Mouse (Mus musculus): ENCODE results near the gene Lcn11. TPM values are rescaled to one million over a fixed set of nuclear protein-coding genes. Genes with fewer than 3 reads are reported as not detected.
"Not testable (repeated sequence)": the region's sequence is repeated elsewhere in the genome, so short reads cannot be mapped to it uniquely, and the experiment has no call there.

Gene Lcn11
- polyA plus RNA-seq, 1 experiment, result not detected

DNA sequence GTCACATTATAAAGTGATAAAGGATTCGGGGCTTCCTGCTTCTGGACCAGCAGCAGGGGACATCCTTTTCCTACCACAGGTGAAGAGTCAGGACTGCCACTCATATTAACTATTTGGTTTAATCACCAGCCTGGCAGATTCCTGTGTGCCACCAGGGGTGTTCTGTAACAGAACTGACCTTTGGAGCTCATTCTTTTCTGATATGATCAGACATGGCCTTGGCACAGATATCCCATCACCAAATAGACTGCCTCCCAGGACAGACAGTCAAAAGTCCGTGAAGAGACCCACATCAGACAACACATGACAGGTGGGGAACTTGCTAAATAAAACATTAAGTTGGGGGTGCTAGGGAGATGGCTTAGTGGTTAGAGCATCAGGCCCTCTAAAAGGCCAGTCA lies 34.9 kb downstream of the Lcn11 start:
- Histone ChIP-seq H3K4me3 (ENCODE audit: low read depth, low read length) (no peak overlapping the region), H3K36me3 (ENCODE audit: control insufficient read depth, insufficient read depth, low read length, poor library complexity, severe bottlenecking) (no peaks in the 10 kb centered on the region), H3K4me1 (ENCODE audit: control insufficient read depth, insufficient read depth, low read length) (no peaks in the 10 kb centered on the region), H3K9ac (ENCODE audit: low read depth, poor library complexity, severe bottlenecking) (no peak overlapping the region), H3K27me3 (ENCODE audit: control insufficient read depth, insufficient read depth, low read length, poor library complexity, severe bottlenecking) (no peaks in the 10 kb centered on the region), H3K27ac (ENCODE audit: insufficient read depth, low read length) (no peak overlapping the region), H3K9me3 (replicated peaks; ENCODE audit: control insufficient read depth, insufficient read depth, low read length, poor library complexity, severe bottlenecking) (no peaks in the 10 kb centered on the region)
- TF ChIP-seq POLR2A (IDR thresholded peaks at IDR 0.05; ENCODE audit: insufficient read depth, low read length) (no peak), EP300 (IDR thresholded peaks at IDR 0.05; ENCODE audit: insufficient read depth, low read depth, low read length) (no peak), CTCF (IDR thresholded peaks at IDR 0.05; ENCODE audit: low read depth, low read length) (no peak)

DNA sequence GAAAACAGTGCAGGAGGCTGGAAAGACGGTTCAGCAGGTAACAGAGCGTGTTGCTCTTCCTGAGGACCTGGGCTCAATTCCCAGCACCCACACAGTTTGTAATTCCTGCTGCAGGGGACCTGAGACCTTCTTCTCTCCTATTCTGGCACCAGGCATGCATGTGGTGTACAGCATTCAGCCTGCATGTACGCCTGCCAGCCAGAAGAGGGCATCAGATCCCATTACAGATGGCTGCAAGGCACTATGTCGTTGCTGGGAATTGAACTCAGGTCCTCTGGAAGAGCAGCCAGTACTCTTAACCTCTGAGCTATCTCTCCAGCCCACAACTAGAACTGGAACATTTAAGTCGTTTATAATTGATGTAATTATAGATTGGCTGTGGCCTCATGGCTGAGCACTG lies 36.5 kb downstream of the Lcn11 start:
- no peak overlapping the region for H3K9ac ChIP-seq (ENCODE audit: low read depth, poor library complexity, severe bottlenecking)
- H3K27me3 ChIP-seq (ENCODE audit: control insufficient read depth, insufficient read depth, low read length, poor library complexity, severe bottlenecking), result no peaks in the 10 kb centered on the region
- H3K36me3 ChIP-seq (ENCODE audit: control insufficient read depth, insufficient read depth, low read length, poor library complexity, severe bottlenecking), result no peaks in the 10 kb centered on the region
- no peaks in the 10 kb centered on the region for H3K9me3 ChIP-seq (replicated peaks; ENCODE audit: control insufficient read depth, insufficient read depth, low read length, poor library complexity, severe bottlenecking)
- no peak overlapping the region for H3K27ac ChIP-seq (ENCODE audit: insufficient read depth, low read length)
- TF ChIP-seq EP300 (IDR thresholded peaks at IDR 0.05; ENCODE audit: insufficient read depth, low read depth, low read length) (no peak), CTCF (IDR thresholded peaks at IDR 0.05; ENCODE audit: low read depth, low read length) (peak; percentile 72)
- no peak overlapping the region for H3K4me3 ChIP-seq (ENCODE audit: low read depth, low read length)
- no peaks in the 10 kb centered on the region for H3K4me1 ChIP-seq (ENCODE audit: control insufficient read depth, insufficient read depth, low read length)

DNA sequence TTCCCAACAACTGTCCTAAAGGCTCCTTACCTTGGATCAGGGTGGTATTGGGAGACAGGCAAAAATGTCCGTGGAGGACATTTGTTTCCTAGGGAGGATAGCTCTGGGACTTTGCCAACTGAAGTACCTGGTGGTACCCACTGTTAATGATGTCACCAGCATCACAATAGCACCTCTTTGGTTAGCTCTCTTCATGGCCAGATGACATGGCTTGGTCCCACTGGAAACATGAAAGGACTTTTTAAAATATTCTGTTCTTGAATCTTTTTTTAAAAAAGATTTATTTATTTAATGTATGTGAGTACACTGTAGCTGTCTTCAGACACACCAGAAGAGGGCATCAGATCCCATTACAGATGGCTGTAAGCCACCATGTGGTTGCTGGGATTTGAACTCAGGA lies 38.9 kb downstream of the Lcn11 start, which contains the start of gene Glt6d1:
Gene Glt6d1 (minus strand): TSS at position 101 of the 400 bp plus-strand sequence.
- not testable (repeated sequence) for H3K27ac ChIP-seq (ENCODE audit: insufficient read depth, low read length); H3K36me3 ChIP-seq (ENCODE audit: control insufficient read depth, insufficient read depth, low read length, poor library complexity, severe bottlenecking); H3K9ac ChIP-seq (ENCODE audit: low read depth, poor library complexity, severe bottlenecking); H3K27me3 ChIP-seq (ENCODE audit: control insufficient read depth, insufficient read depth, low read length, poor library complexity, severe bottlenecking); H3K4me3 ChIP-seq (ENCODE audit: low read depth, low read length); H3K4me1 ChIP-seq (ENCODE audit: control insufficient read depth, insufficient read depth, low read length); H3K9me3 ChIP-seq (replicated peaks; ENCODE audit: control insufficient read depth, insufficient read depth, low read length, poor library complexity, severe bottlenecking)

DNA sequence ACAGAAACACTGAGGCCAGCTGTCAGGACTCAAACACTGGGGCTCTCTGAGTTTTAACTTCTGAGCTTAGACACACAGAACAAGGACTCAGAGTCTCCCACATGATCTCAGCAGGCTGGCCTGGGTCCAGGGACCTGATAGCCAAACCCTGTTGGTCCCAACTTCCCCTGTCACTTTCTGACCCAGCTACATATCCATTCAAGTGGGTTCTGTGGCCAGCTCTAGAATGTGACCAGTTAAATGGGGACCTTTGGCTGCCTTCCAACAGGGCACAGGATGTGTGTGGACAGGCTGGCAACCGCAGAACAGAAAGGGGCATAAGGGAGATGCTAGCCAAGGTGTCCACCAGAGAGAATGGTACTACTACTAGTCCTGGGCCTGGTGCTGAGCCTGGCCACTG lies 46.0 kb downstream of the Lcn11 start, which contains the start of gene Lcn9:
Gene Lcn9 (plus strand): TSS at position 348 of the 400 bp plus-strand sequence.
- H3K27me3 ChIP-seq (ENCODE audit: control insufficient read depth, insufficient read depth, low read length, poor library complexity, severe bottlenecking), result no peaks in the 10 kb centered on the region
- H3K4me3 ChIP-seq (ENCODE audit: low read depth, low read length), result no peak within 1 kb of the TSS
- H3K4me1 ChIP-seq (ENCODE audit: control insufficient read depth, insufficient read depth, low read length), result no peaks in the 10 kb centered on the region
- H3K9ac ChIP-seq (ENCODE audit: low read depth, poor library complexity, severe bottlenecking), result no peak within 1 kb of the TSS
- H3K27ac ChIP-seq (ENCODE audit: insufficient read depth, low read length), result no peak within 1 kb of the TSS
- H3K9me3 ChIP-seq (replicated peaks; ENCODE audit: control insufficient read depth, insufficient read depth, low read length, poor library complexity, severe bottlenecking), result no peaks in the 10 kb centered on the region
- TF ChIP-seq CTCF (IDR thresholded peaks at IDR 0.05; ENCODE audit: low read depth, low read length) (no peak), POLR2A (IDR thresholded peaks at IDR 0.05; ENCODE audit: insufficient read depth, low read length) (no peak)
- H3K36me3 ChIP-seq (ENCODE audit: control insufficient read depth, insufficient read depth, low read length, poor library complexity, severe bottlenecking), result no peaks in the 10 kb centered on the region

DNA sequence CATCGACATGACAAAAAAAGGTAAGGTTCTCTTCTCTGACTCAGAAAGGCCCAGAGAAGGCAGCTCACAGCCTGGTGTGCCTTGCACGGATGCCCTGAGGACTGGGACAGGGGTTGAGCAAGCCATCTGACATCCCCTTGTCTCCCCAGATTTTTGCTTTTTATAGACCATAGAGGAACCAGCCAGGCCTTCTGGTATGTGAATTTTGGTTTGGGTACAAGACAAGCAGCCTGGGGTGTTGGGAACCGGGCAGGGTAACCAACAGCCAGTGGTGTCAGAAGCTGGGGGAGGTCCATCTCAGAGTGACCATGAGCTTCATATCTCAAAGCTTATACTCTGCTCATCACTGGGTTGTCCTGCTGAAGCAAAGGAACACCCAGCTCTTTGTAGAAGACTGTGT lies 47.9 kb downstream of the Lcn11 start:
- no peaks in the 10 kb centered on the region for H3K27me3 ChIP-seq (ENCODE audit: control insufficient read depth, insufficient read depth, low read length, poor library complexity, severe bottlenecking)

DNA sequence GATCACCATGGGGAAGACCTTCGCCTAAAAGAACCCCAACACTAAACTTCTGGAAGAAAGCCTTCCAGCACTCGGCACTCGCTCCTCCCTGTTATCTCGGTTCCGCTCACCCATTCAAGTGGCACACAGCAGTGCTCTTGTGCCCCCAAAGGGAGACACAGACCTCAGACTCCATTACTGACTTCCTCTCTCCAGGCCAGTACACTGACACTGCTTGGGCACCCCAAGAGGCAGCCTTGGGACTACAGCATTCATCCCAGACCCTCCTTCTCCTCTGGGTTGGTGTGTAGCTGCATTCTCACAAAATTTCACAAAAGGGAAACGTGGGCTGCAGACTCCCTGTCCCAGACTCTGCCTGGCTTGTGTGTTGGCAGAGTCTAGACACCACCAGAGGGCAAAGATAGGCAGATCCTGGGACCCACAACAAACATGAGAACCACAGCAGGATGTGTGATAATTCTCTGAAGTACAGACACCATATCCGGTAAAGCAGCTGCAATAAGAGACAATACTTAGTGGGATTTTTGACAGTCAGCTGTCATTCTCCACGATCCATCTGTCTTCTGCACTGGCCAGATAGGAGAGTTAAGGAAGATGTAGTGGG lies 51.6 kb downstream of the Lcn11 start:
- H3K9ac ChIP-seq (ENCODE audit: low read depth, poor library complexity, severe bottlenecking), result no peak overlapping the region
- H3K9me3 ChIP-seq (replicated peaks; ENCODE audit: control insufficient read depth, insufficient read depth, low read length, poor library complexity, severe bottlenecking), result no peaks in the 10 kb centered on the region
- no peak overlapping the region for H3K4me3 ChIP-seq (ENCODE audit: low read depth, low read length)
- no peaks in the 10 kb centered on the region for H3K36me3 ChIP-seq (ENCODE audit: control insufficient read depth, insufficient read depth, low read length, poor library complexity, severe bottlenecking)
- H3K27ac ChIP-seq (ENCODE audit: insufficient read depth, low read length), result no peak overlapping the region
- H3K27me3 ChIP-seq (ENCODE audit: control insufficient read depth, insufficient read depth, low read length, poor library complexity, severe bottlenecking), result no peaks in the 10 kb centered on the region
- no peak for TF ChIP-seq CTCF (IDR thresholded peaks at IDR 0.05; ENCODE audit: low read depth, low read length)
- no peak for TF ChIP-seq EP300 (IDR thresholded peaks at IDR 0.05; ENCODE audit: insufficient read depth, low read depth, low read length)
- no peak for TF ChIP-seq POLR2A (IDR thresholded peaks at IDR 0.05; ENCODE audit: insufficient read depth, low read length)
- no peaks in the 10 kb centered on the region for H3K4me1 ChIP-seq (ENCODE audit: control insufficient read depth, insufficient read depth, low read length)

More for the DNA sequence above, 47.9 kb downstream of the Lcn11 start:
- no peak overlapping the region for H3K9ac ChIP-seq (ENCODE audit: low read depth, poor library complexity, severe bottlenecking)
- no peak for TF ChIP-seq EP300 (IDR thresholded peaks at IDR 0.05; ENCODE audit: insufficient read depth, low read depth, low read length)
- TF ChIP-seq POLR2A (IDR thresholded peaks at IDR 0.05; ENCODE audit: insufficient read depth, low read length), result no peak
- TF ChIP-seq CTCF (IDR thresholded peaks at IDR 0.05; ENCODE audit: low read depth, low read length), result no peak
- H3K9me3 ChIP-seq (replicated peaks; ENCODE audit: control insufficient read depth, insufficient read depth, low read length, poor library complexity, severe bottlenecking), result no peaks in the 10 kb centered on the region
- H3K4me1 ChIP-seq (ENCODE audit: control insufficient read depth, insufficient read depth, low read length), result no peaks in the 10 kb centered on the region
- no peaks in the 10 kb centered on the region for H3K36me3 ChIP-seq (ENCODE audit: control insufficient read depth, insufficient read depth, low read length, poor library complexity, severe bottlenecking)
- no peak overlapping the region for H3K4me3 ChIP-seq (ENCODE audit: low read depth, low read length)
- H3K27ac ChIP-seq (ENCODE audit: insufficient read depth, low read length), result no peak overlapping the region

Other genes starting within 250 kb of the Lcn11 start
- 9.4 and 9.8 TPM in 2 replicates for gene Traf2, start 230.1 kb upstream of the Lcn11 start, polyA plus RNA-seq (2011; ENCODE audit: insufficient read depth, insufficient read length, low read depth, missing spikeins)
- 107 and 122 TPM in 2 replicates for gene Edf1, start 219.2 kb upstream of the Lcn11 start, polyA plus RNA-seq (2011; ENCODE audit: insufficient read depth, insufficient read length, low read depth, missing spikeins)
- gene Mamdc4, start 202.2 kb upstream of the Lcn11 start, polyA plus RNA-seq (2011; ENCODE audit: insufficient read depth, insufficient read length, low read depth, missing spikeins), result 0.65 and 3.7 TPM in 2 replicates
- gene Phpt1, start 201.8 kb upstream of the Lcn11 start, polyA plus RNA-seq (2011; ENCODE audit: insufficient read depth, insufficient read length, low read depth, missing spikeins), result 37.0 and 47.9 TPM in 2 replicates
- gene Ajm1, start 195.3 kb upstream of the Lcn11 start, polyA plus RNA-seq (2011; ENCODE audit: insufficient read depth, insufficient read length, low read depth, missing spikeins), result 0.55 and 0.70 TPM in 2 replicates
- 72.5 and 80.2 TPM in 2 replicates for gene Rabl6, start 168.5 kb upstream of the Lcn11 start, polyA plus RNA-seq (2011; ENCODE audit: insufficient read depth, insufficient read length, low read depth, missing spikeins)
- not detected in 2 replicates for gene Ccdc183, start 159.3 kb upstream of the Lcn11 start, polyA plus RNA-seq (2011; ENCODE audit: insufficient read depth, insufficient read length, low read depth, missing spikeins)
- gene Tmem141, start 155.0 kb upstream of the Lcn11 start, polyA plus RNA-seq (2011; ENCODE audit: insufficient read depth, insufficient read length, low read depth, missing spikeins), result 12.3 and 13.4 TPM in 2 replicates
- gene Fcna, start 149.0 kb upstream of the Lcn11 start, polyA plus RNA-seq (2011; ENCODE audit: insufficient read depth, insufficient read length, low read depth, missing spikeins), result not detected in 2 replicates
- not detected in 2 replicates for gene Lcn8, start 123.9 kb upstream of the Lcn11 start, polyA plus RNA-seq (2011; ENCODE audit: insufficient read depth, insufficient read length, low read depth, missing spikeins)
- not detected in 2 replicates for gene Lcn5, start 119.1 kb upstream of the Lcn11 start, polyA plus RNA-seq (2011; ENCODE audit: insufficient read depth, insufficient read length, low read depth, missing spikeins)
- not detected in 2 replicates for gene Lcn6, start 100.2 kb upstream of the Lcn11 start, polyA plus RNA-seq (2011; ENCODE audit: insufficient read depth, insufficient read length, low read depth, missing spikeins)
- gene Lcn10, start 94.3 kb upstream of the Lcn11 start, polyA plus RNA-seq (2011; ENCODE audit: insufficient read depth, insufficient read length, low read depth, missing spikeins), result not detected in 2 replicates
- gene Obp2a, start 77.0 kb upstream of the Lcn11 start, polyA plus RNA-seq (2011; ENCODE audit: insufficient read depth, insufficient read length, low read depth, missing spikeins), result not detected in 2 replicates
- gene Bmyc, start 70.3 kb upstream of the Lcn11 start, polyA plus RNA-seq (2011; ENCODE audit: insufficient read depth, insufficient read length, low read depth, missing spikeins), result 10.5 and 17.0 TPM in 2 replicates
- gene Obp2b, start 40.0 kb upstream of the Lcn11 start, polyA plus RNA-seq (2011; ENCODE audit: insufficient read depth, insufficient read length, low read depth, missing spikeins), result not detected in 2 replicates
- gene Lcn3, start 11.4 kb upstream of the Lcn11 start, polyA plus RNA-seq (2011; ENCODE audit: insufficient read depth, insufficient read length, low read depth, missing spikeins), result not detected in 2 replicates
- not detected in 2 replicates for gene Gm13539, start 5.2 kb downstream of the Lcn11 start, polyA plus RNA-seq (2011; ENCODE audit: insufficient read depth, insufficient read length, low read depth, missing spikeins)
- not detected in 2 replicates for gene Glt6d1, start 38.8 kb downstream of the Lcn11 start, polyA plus RNA-seq (2011; ENCODE audit: insufficient read depth, insufficient read length, low read depth, missing spikeins)
- not detected in 2 replicates for gene Lcn9, start 46.1 kb downstream of the Lcn11 start, polyA plus RNA-seq (2011; ENCODE audit: insufficient read depth, insufficient read length, low read depth, missing spikeins)
- not detected in 2 replicates for gene Sohlh1, start 70.2 kb downstream of the Lcn11 start, polyA plus RNA-seq (2011; ENCODE audit: insufficient read depth, insufficient read length, low read depth, missing spikeins)
- gene Kcnt1, start 86.7 kb downstream of the Lcn11 start, polyA plus RNA-seq (2011; ENCODE audit: insufficient read depth, insufficient read length, low read depth, missing spikeins), result 0.54 and 1.0 TPM in 2 replicates
- gene Camsap1, start 206.3 kb downstream of the Lcn11 start, polyA plus RNA-seq (2011; ENCODE audit: insufficient read depth, insufficient read length, low read depth, missing spikeins), result 63.0 and 63.4 TPM in 2 replicates
- 87.0 and 95.0 TPM in 2 replicates for gene Ubac1, start 244.7 kb downstream of the Lcn11 start, polyA plus RNA-seq (2011; ENCODE audit: insufficient read depth, insufficient read length, low read depth, missing spikeins)

Measured in ES-Bruce4 (cell line).